Mouse (Mus musculus): ENCODE data around the gene Prm2. TPM values are rescaled to one million over a fixed set of nuclear protein-coding genes. Genes with fewer than 3 reads are reported as not detected.

Prm2 gene
- polyA plus RNA-seq, 1 experiment from 2014 or later = not detected

Other genes with a start within 250 kb of the Prm2 start
- 2.2 and 2.6 TPM in 2 replicates for gene Socs1, start 10.6 kb downstream of the Prm2 start, polyA plus RNA-seq (2016; fragmentation: Nextera tagmentation; extraction: Ambion mirVana)
- not detected in 2 replicates for gene Tnp2, start 7.5 kb downstream of the Prm2 start, polyA plus RNA-seq (2016; fragmentation: Nextera tagmentation; extraction: Ambion mirVana)
- not detected in 2 replicates for gene Prm3, start 5.2 kb downstream of the Prm2 start, polyA plus RNA-seq (2016; fragmentation: Nextera tagmentation; extraction: Ambion mirVana)
- gene Prm1, start 9.7 kb upstream of the Prm2 start, polyA plus RNA-seq (2016; fragmentation: Nextera tagmentation; extraction: Ambion mirVana) = not detected in 2 replicates
- not detected in 2 replicates for gene Gm11172, start 16.8 kb upstream of the Prm2 start, polyA plus RNA-seq (2016; fragmentation: Nextera tagmentation; extraction: Ambion mirVana)
- gene Rmi2, start 38.9 kb upstream of the Prm2 start, polyA plus RNA-seq (2016; fragmentation: Nextera tagmentation; extraction: Ambion mirVana) = 3.1 and 4.0 TPM in 2 replicates